Mouse (Mus musculus) liver, adult 2 months (tissue): ENCODE results near the gene Cntn5. TPM values are rescaled to one million over a fixed set of nuclear protein-coding genes. Genes with fewer than 3 reads are reported as not detected.

Source experiments
- DNase-seq: peaks from one replicate; pipeline ENCODE4 v3.0.0-alpha.2; 2011; ENCODE audit warnings: low read depth, low spot score; ENCODE audit errors: extremely low read depth
- H3K27ac ChIP-seq: fragments of 200-500 bp; replicated peaks from 2 replicates; pipeline ENCODE4 v1.5.1; 2012; ENCODE audit warnings: low read depth, mild to moderate bottlenecking, control low read depth, inconsistent platforms, low read length; ENCODE audit not compliant: insufficient read depth
- H3K27me3 ChIP-seq: fragments of 200-500 bp; 2 replicates; pipeline ENCODE4 v1.6.1; 2012; ENCODE audit warnings: mild to moderate bottlenecking, moderate library complexity, low read length, inconsistent platforms; ENCODE audit not compliant: control insufficient read depth, insufficient read depth
- H3K36me3 ChIP-seq: fragments of 200-500 bp; 2 replicates; pipeline ENCODE4 v1.6.1; 2012; ENCODE audit warnings: low read length, inconsistent platforms; ENCODE audit not compliant: control insufficient read depth, insufficient read depth
- H3K4me1 ChIP-seq: fragments of 200-500 bp; 2 replicates; pipeline ENCODE4 v1.6.1; 2011; ENCODE audit warnings: low read length; ENCODE audit not compliant: control insufficient read depth, insufficient read depth
- H3K4me3 ChIP-seq: fragments of 200-500 bp; 2 replicates; pipeline ENCODE4 v1.5.1; 2011; ENCODE audit warnings: low read depth, mild to moderate bottlenecking, control low read depth, low read length, moderate library complexity; ENCODE audit not compliant: insufficient read depth
- H3K79me2 ChIP-seq: fragments of 200-500 bp; 2 replicates; pipeline ENCODE4 v1.6.1; 2012; ENCODE audit warnings: inconsistent platforms, mild to moderate bottlenecking, low read length, moderate library complexity; ENCODE audit not compliant: control insufficient read depth, insufficient read depth
- H3K9ac ChIP-seq: fragments of 200-500 bp; 2 replicates; pipeline ENCODE4 v1.6.1; 2012; ENCODE audit warnings: low read depth, mild to moderate bottlenecking, control low read depth, inconsistent platforms, low read length
- CTCF ChIP-seq: fragments of 200-500 bp; IDR thresholded peaks from 2 replicates; pipeline ENCODE4 v1.5.1; 2011; ENCODE audit warnings: low read depth, low read length, control low read depth
- POLR2A ChIP-seq: fragments of 200-500 bp; IDR thresholded peaks from 2 replicates; pipeline ENCODE4 v1.6.1; 2011; ENCODE audit warnings: low read length, control low read depth; ENCODE audit not compliant: insufficient read depth; ENCODE audit errors: extremely low read depth
- WGBS: fragments of 180-500 bp; shearing (Covaris S2); methylation state at CpG from one replicate; pipeline ENCODE4 v1.1.7; 2018; 5-methylcytosine and 5-hydroxymethylcytosine counted together
- polyA plus RNA-seq: library from polyadenylated mRNA; depleted of rRNA; stranded (reverse); fragments of >200 nt; gene quantifications from 2 replicates; pipeline ENCODE4 v1.2.3, GENCODE M21; 2012
- total RNA-seq: library from RNA; depleted of rRNA; stranded (reverse); fragments of >200 nt; gene quantifications from 2 replicates; pipeline ENCODE4 v1.2.3, GENCODE M21; 2014

Cntn5 gene
- total and polyA plus RNA-seq, 2 experiments: not detected

DNA sequence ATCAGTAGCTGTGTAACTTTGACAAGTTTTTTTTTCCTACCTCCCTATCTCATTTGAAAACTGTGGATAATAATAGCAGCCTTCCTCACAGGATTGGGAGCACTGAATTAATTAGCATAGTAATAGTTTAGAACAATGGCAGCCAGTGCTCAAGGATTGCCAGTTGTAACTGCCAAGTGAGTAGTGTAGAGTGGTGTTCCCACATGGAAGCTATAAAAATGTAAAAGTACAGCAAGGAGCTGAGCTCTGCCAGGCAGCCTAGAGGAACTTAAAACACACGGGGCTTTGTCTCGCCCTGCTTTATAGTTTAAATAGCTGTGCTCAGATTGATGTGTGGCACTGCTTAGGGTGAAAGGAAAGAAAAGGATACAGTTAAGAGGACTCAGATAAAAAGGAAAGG lies 635.2 kb downstream of the Cntn5 start:
- TF ChIP-seq POLR2A: no peak
- no peak for TF ChIP-seq CTCF
- Histone ChIP-seq H3K9ac (no peak overlapping the region), H3K36me3 (no peaks in the 10 kb centered on the region), H3K27me3 (no peaks in the 10 kb centered on the region), H3K4me3 (no peak overlapping the region), H3K27ac (no peak overlapping the region), H3K4me1 (no peaks in the 10 kb centered on the region), H3K79me2 (no peaks in the 10 kb centered on the region)
- WGBS: 83% methylated on average over 2 of the region's 2 CpGs
- no peak for DNase-seq

DNA sequence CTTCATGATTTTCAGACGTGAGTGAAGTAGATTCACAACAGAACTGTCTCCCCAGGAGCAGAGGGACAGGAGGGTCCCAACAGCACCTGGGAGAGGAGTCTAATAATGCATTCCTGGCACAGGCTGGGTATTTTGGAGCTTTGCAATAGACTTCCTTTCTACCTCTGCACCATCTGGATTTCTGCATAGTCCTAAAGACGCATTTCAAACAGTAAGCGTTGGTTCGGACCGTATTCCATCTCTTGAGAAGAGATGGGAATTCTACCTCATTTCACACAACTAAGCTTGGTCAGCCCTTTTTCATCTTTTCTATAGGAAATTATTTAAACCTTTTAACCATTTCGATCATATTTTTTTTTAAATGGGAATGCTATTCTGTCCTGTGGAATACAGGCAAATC lies 635.7 kb downstream of the Cntn5 start:
- Histone ChIP-seq H3K27me3 (no peaks in the 10 kb centered on the region), H3K36me3 (no peaks in the 10 kb centered on the region), H3K9ac (no peak overlapping the region), H3K79me2 (no peaks in the 10 kb centered on the region), H3K27ac (no peak overlapping the region), H3K4me1 (no peaks in the 10 kb centered on the region), H3K4me3 (no peak overlapping the region)
- WGBS: 75% methylated on average over 6 of the region's 6 CpGs
- no peak for DNase-seq
- TF ChIP-seq POLR2A: no peak
- TF ChIP-seq CTCF: no peak

DNA sequence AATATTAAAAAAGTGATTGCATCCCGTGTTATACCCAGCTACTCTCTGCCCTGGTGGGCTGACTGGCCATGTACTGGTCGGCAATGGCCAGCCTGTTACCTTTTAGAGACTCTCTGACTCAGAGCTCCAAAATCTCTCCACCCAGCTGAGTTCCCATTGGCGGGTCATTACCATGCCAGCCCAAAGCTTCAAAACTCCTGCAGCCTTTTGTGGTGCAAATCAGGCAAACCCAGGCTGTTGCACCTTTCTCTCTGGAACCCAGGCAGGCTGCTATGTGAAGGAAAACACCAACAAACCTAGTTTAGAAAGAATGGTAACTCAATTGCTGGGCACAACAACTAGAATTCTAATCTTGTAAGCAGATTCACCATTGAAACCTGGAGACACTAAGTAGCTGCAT lies 639.0 kb downstream of the Cntn5 start:
- H3K4me3 ChIP-seq: no peak overlapping the region
- no peak overlapping the region for H3K27ac ChIP-seq
- DNase-seq: no peak
- H3K27me3 ChIP-seq: no peaks in the 10 kb centered on the region
- no peak for TF ChIP-seq CTCF
- TF ChIP-seq POLR2A: no peak
- no peaks in the 10 kb centered on the region for H3K36me3 ChIP-seq
- H3K9ac ChIP-seq: no peak overlapping the region
- 46% methylated on average over 3 of the region's 3 CpGs for WGBS
- H3K79me2 ChIP-seq: no peaks in the 10 kb centered on the region
- H3K4me1 ChIP-seq: no peaks in the 10 kb centered on the region

DNA sequence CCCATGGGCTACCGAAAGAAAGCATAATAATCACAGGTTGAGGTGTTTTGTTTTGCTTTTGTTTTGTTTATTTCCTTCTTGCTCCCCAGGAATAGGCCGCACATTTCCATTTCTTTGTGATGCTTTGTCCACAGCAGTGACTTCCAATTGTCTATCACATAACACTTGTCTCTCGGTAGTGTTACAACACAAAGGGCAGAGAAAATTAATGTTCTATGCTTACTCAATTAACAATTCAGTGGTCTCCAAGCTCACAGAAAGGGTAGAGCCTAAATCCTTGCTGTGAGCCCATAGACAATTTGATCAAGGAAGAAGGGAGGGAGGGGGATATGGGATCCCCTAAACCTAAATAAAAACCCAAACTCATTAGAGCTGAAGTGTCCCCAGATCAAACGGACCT lies 671.2 kb downstream of the Cntn5 start:
- Histone ChIP-seq H3K9ac (no peak overlapping the region), H3K4me3 (no peak overlapping the region), H3K79me2 (no peaks in the 10 kb centered on the region), H3K4me1 (no peaks in the 10 kb centered on the region), H3K27me3 (no peaks in the 10 kb centered on the region), H3K36me3 (no peaks in the 10 kb centered on the region), H3K27ac (no peak overlapping the region)
- WGBS: 76% methylated on average over 4 of the region's 4 CpGs
- no peak for DNase-seq
- no peak for TF ChIP-seq CTCF

DNA sequence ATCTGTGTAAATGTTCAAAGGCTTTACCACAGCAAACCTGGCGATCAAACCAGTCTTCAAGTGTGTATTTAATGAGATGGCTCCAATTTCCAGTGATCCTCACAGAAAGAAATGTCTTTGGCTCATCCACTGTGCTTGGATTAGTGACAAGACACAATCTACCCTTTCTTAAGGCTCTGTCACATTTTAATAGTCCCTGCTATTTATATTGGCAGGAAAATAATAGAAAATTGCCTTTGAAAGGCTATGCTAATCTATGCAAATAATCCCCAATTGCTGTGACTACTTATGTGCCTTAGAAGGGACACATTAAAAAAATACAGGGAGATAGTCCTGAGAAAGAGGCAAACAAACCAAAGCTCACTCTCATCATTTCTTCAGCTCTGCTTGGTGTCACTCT lies 672.5 kb downstream of the Cntn5 start:
- 49% methylated on average over 1 of the region's 1 CpGs for WGBS
- Histone ChIP-seq H3K4me3 (no peak overlapping the region), H3K27me3 (no peaks in the 10 kb centered on the region), H3K9ac (no peak overlapping the region), H3K36me3 (no peaks in the 10 kb centered on the region), H3K4me1 (no peaks in the 10 kb centered on the region), H3K79me2 (no peaks in the 10 kb centered on the region), H3K27ac (no peak overlapping the region)
- DNase-seq: no peak
- TF ChIP-seq POLR2A (no peak), CTCF (no peak)

DNA sequence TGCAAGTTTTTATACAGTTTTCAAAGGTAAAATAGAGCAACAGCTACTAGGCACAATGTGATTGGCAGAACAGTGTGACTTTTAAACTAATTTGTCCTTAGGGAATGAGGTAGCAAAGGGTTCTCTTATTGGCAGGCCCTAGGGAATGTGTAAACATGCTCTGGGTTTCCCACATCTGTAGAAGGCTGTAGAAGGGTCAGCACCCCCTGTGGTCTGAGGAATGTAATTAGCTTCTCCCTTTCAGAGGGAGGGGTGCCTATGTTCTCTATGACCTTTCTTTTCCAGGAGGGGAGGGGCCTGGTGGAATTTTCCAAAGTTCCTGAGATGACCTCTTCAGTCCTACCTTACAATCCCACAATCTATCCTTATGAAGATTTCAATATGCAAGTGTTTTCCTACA lies 673.6 kb downstream of the Cntn5 start:
- H3K79me2 ChIP-seq: no peaks in the 10 kb centered on the region
- no peak overlapping the region for H3K4me3 ChIP-seq
- no peaks in the 10 kb centered on the region for H3K27me3 ChIP-seq
- H3K4me1 ChIP-seq: no peaks in the 10 kb centered on the region
- TF ChIP-seq CTCF: no peak
- TF ChIP-seq POLR2A: no peak
- no peak for DNase-seq
- no peak overlapping the region for H3K9ac ChIP-seq
- H3K36me3 ChIP-seq: no peaks in the 10 kb centered on the region
- no peak overlapping the region for H3K27ac ChIP-seq
